Mouse (Mus musculus) myocyte (in vitro differentiated cells): ENCODE data around the gene Gm11639. TPM values are rescaled to one million over a fixed set of nuclear protein-coding genes. Genes with fewer than 3 reads are reported as not detected.

ENCODE experiments used
- H3K27me3 ChIP-seq: one replicate; pipeline ENCODE4 v1.6.1; 2011; ENCODE audit not compliant: control insufficient read depth, insufficient read depth, insufficient read length
- H3K36me3 ChIP-seq: one replicate; pipeline ENCODE4 v1.6.1; 2011; ENCODE audit not compliant: control insufficient read depth, insufficient read depth
- H3K4me2 ChIP-seq: one replicate; pipeline ENCODE4 v1.6.1; 2011; ENCODE audit warnings: low read depth, control low read depth
- H3K4me3 ChIP-seq: one replicate; pipeline ENCODE4 v1.5.1; 2011; ENCODE audit warnings: mild to moderate bottlenecking, control low read depth, moderate library complexity
- H3K79me2 ChIP-seq: one replicate; pipeline ENCODE4 v1.6.1; 2011; ENCODE audit not compliant: control insufficient read depth, insufficient read depth
- H3ac ChIP-seq: one replicate; pipeline ENCODE4 v1.6.1; 2011; ENCODE audit not compliant: control insufficient read depth, insufficient read length
- CEBPB ChIP-seq: IDR thresholded peaks from 2 replicates; pipeline ENCODE4 v1.6.1; 2011; ENCODE audit warnings: mild to moderate bottlenecking, moderate library complexity; ENCODE audit not compliant: poor library complexity, insufficient read depth, severe bottlenecking
- E2F4 ChIP-seq: IDR thresholded peaks from one replicate; pipeline ENCODE4 v1.6.1; 2011; ENCODE audit warnings: mild to moderate bottlenecking, control low read depth, moderate library complexity; ENCODE audit not compliant: insufficient read depth
- MAX ChIP-seq: IDR thresholded peaks from one replicate; pipeline ENCODE4 v1.6.1; 2011; ENCODE audit warnings: low read depth, mild to moderate bottlenecking, control low read depth
- MYOD1 ChIP-seq, 3 experiments: IDR thresholded peaks; one replicate each; pipeline ENCODE4 v1.6.1; 2011; ENCODE audit warnings: control low read depth in 2 of 3, low read depth in 2 of 3, mild to moderate bottlenecking in 2 of 3, moderate library complexity in 1 of 3; ENCODE audit not compliant: insufficient read length in 2 of 3, control insufficient read depth in 1 of 3
- MYOG ChIP-seq, 3 experiments: IDR thresholded peaks; one replicate each; pipeline ENCODE4 v1.6.1; 2011; ENCODE audit warnings: control low read depth in 2 of 3, low read depth in 2 of 3, mild to moderate bottlenecking in 2 of 3; ENCODE audit not compliant: insufficient read length in 2 of 3, control insufficient read depth in 1 of 3, insufficient read depth in 1 of 3
- POLR2A ChIP-seq: IDR thresholded peaks from one replicate; pipeline ENCODE4 v1.6.1; 2011; ENCODE audit warnings: low read depth, mild to moderate bottlenecking, control low read depth, moderate library complexity; ENCODE audit not compliant: insufficient read length
- POLR2AphosphoS2 ChIP-seq: IDR thresholded peaks from one replicate; pipeline ENCODE4 v1.6.1; 2011; ENCODE audit warnings: low read depth, control low read depth; ENCODE audit not compliant: insufficient read length
- REST ChIP-seq: IDR thresholded peaks from one replicate; pipeline ENCODE4 v1.6.1; 2011; ENCODE audit warnings: mild to moderate bottlenecking, control low read depth, moderate library complexity; ENCODE audit not compliant: insufficient read depth, insufficient read length
- SRF ChIP-seq: IDR thresholded peaks from one replicate; pipeline ENCODE4 v1.6.1; 2011; ENCODE audit warnings: low read depth; ENCODE audit not compliant: control insufficient read depth, insufficient read length
- TCF12 ChIP-seq: IDR thresholded peaks from one replicate; pipeline ENCODE4 v1.6.1; 2011; ENCODE audit warnings: mild to moderate bottlenecking, control low read depth; ENCODE audit not compliant: poor library complexity, insufficient read depth, severe bottlenecking
- TCF3 ChIP-seq: IDR thresholded peaks from one replicate; pipeline ENCODE4 v1.6.1; 2011; ENCODE audit warnings: low read depth, control low read depth; ENCODE audit not compliant: insufficient read length
- USF1 ChIP-seq: IDR thresholded peaks from one replicate; pipeline ENCODE4 v1.6.1; 2011; ENCODE audit warnings: low read depth, mild to moderate bottlenecking, control low read depth, moderate library complexity
- polyA plus RNA-seq: library from polyadenylated mRNA; unstranded; fragments of >200 nt; fragmentation: generic; extraction: Trizol; gene quantifications from one replicate; pipeline ENCODE4 v1.2.1, GENCODE M21; 2012; ENCODE audit warnings: missing spikeins

The Gm11639 gene
- polyA plus RNA-seq, 1 experiment = not detected

DNA sequence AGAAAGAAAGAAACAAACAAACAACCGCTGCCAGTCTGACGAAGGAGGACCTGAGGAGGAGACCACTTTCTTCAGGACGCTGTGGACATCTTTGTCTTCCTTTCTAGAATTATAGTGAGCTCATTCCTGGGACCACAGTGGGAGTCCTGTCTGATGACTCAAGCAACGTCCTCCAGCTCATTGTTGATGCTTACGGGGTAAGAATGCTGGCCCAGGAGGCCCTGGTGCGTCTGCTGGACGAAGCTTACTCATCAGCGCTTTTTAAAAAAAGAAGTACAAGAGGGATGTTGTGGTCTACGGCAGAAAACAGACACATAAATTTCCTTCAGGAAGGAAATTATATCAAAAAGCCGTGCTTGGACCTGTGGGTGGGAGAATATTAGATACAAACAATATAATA is 44.6 kb upstream of the Gm11639 start:
- H3K4me3 ChIP-seq = no peak overlapping the region
- H3K27me3 ChIP-seq = no peaks in the 10 kb centered on the region
- TF ChIP-seq POLR2A (no peak), CEBPB (0 out of 2 replicates have a peak, but pooled peaks have one; percentile 6)
- H3ac ChIP-seq = no peak overlapping the region
- H3K79me2 ChIP-seq = no peaks in the 10 kb centered on the region
- H3K36me3 ChIP-seq = peaks cover 35% of the 10 kb centered on the region
- H3K4me2 ChIP-seq = peak overlapping the region; percentile 44

DNA sequence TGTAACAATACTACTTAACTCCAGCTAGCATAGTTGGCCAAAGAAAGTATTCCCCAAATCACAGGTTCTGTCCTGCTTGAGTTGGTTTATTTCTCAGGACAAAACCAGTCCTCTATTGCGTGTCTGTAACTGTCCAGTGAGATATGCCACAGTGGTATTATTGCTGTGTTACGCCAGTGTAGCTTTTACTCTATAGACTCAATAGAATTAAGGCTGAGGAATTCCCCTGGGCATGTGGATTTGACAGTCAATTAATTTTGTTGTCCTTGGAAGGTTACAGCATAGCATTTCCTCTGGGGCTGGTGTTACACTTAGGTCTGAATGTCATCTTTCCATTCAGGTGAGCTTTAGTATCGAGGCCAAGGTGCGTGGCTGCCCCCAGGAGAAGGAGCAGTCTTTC is 42.3 kb upstream of the Gm11639 start:
- Histone ChIP-seq H3K79me2 (no peaks in the 10 kb centered on the region), H3K27me3 (no peaks in the 10 kb centered on the region), H3K4me2 (no peak overlapping the region), H3K4me3 (no peak overlapping the region), H3ac (no peak overlapping the region), H3K36me3 (peaks cover 27% of the 10 kb centered on the region)
- TF ChIP-seq POLR2A (no peak), MAX (no peak), SRF (no peak), USF1 (no peak), POLR2AphosphoS2 (no peak), CEBPB (no peak), TCF3 (no peak), REST (no peak), TCF12 (no peak), MYOG (IDR thresholded peaks at IDR 0.05; ENCODE audit: control insufficient read depth in 1 of 3, insufficient read depth in 1 of 3, insufficient read length in 2 of 3, low read depth in 2 of 3) (no peak), MYOD1 (IDR thresholded peaks at IDR 0.05; ENCODE audit: control insufficient read depth in 1 of 3, insufficient read length in 2 of 3, low read depth in 2 of 3) (no peak), E2F4 (no peak)

- TF ChIP-seq CEBPB = no peak
- no peak for TF ChIP-seq SRF
- TF ChIP-seq USF1 = no peak
- no peak for TF ChIP-seq REST
- no peak for TF ChIP-seq POLR2AphosphoS2
- TF ChIP-seq TCF12 = no peak
- TF ChIP-seq E2F4 = no peak
- no peak for TF ChIP-seq TCF3
- TF ChIP-seq MYOG (IDR thresholded peaks at IDR 0.05; ENCODE audit: control insufficient read depth in 1 of 3, insufficient read depth in 1 of 3, insufficient read length in 2 of 3, low read depth in 2 of 3) = no peak
- no peak for TF ChIP-seq POLR2A
- no peak for TF ChIP-seq MAX
- no peak for TF ChIP-seq MYOD1 (IDR thresholded peaks at IDR 0.05; ENCODE audit: control insufficient read depth in 1 of 3, insufficient read length in 2 of 3, low read depth in 2 of 3)
- H3ac ChIP-seq = no peak overlapping the region
Observed at GRCm38 (mm10) chr11:104645402-104645801, 40.1 kb upstream of the Gm11639 start.

DNA sequence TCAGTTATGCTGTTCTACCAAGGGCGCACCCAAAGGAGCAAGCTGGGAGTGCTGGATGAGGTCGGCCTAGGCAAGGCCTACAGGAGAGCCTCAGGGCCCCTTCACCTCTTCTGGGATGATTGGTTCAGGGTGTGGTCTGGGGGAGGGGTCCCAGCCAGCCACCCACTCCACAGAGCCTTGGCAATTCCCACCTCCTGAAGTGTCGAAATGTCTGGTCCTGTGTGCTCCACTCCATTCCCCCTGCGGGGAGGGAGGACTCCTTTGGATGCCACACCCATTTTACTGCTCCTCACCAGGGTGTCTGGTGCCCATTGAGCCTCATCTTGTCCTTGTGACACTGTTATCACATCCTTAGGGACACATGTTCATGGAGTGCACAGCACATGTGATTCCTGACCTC is 39.3 kb upstream of the Gm11639 start:
- no peak overlapping the region for H3K4me3 ChIP-seq
- H3ac ChIP-seq = no peak overlapping the region
- H3K27me3 ChIP-seq = no peaks in the 10 kb centered on the region
- H3K36me3 ChIP-seq = peaks cover 17% of the 10 kb centered on the region
- no peak overlapping the region for H3K4me2 ChIP-seq
- TF ChIP-seq MAX = no peak
- no peak for TF ChIP-seq USF1
- TF ChIP-seq MYOD1 (IDR thresholded peaks at IDR 0.05; ENCODE audit: control insufficient read depth in 1 of 3, insufficient read length in 2 of 3, low read depth in 2 of 3) = no peak
- no peak for TF ChIP-seq SRF
- no peak for TF ChIP-seq TCF12
- no peak for TF ChIP-seq CEBPB
- no peak for TF ChIP-seq MYOG (IDR thresholded peaks at IDR 0.05; ENCODE audit: control insufficient read depth in 1 of 3, insufficient read depth in 1 of 3, insufficient read length in 2 of 3, low read depth in 2 of 3)
- TF ChIP-seq E2F4 = no peak
- H3K79me2 ChIP-seq = no peaks in the 10 kb centered on the region

More at GRCm38 (mm10) chr11:104645402-104645801, 40.1 kb upstream of the Gm11639 start:
- H3K4me2 ChIP-seq = no peak overlapping the region
- H3K79me2 ChIP-seq = no peaks in the 10 kb centered on the region
- H3K36me3 ChIP-seq = peaks cover 17% of the 10 kb centered on the region
- H3K4me3 ChIP-seq = no peak overlapping the region
- no peaks in the 10 kb centered on the region for H3K27me3 ChIP-seq

- H3K79me2 ChIP-seq = no peaks in the 10 kb centered on the region
- H3K36me3 ChIP-seq = peaks cover 17% of the 10 kb centered on the region
- no peak overlapping the region for H3K4me2 ChIP-seq
- H3ac ChIP-seq = no peak overlapping the region
- no peaks in the 10 kb centered on the region for H3K27me3 ChIP-seq
- H3K4me3 ChIP-seq = no peak overlapping the region
- no peak for TF ChIP-seq E2F4
- TF ChIP-seq CEBPB = no peak
- no peak for TF ChIP-seq POLR2AphosphoS2
- TF ChIP-seq TCF3 = no peak
- TF ChIP-seq USF1 = no peak
- TF ChIP-seq TCF12 = no peak
- TF ChIP-seq POLR2A = no peak
Observed at GRCm38 (mm10) chr11:104646611-104647010, 38.9 kb upstream of the Gm11639 start.
